ENCODE assay signal across 15 mouse cellular contexts in the genomic region with DNA sequence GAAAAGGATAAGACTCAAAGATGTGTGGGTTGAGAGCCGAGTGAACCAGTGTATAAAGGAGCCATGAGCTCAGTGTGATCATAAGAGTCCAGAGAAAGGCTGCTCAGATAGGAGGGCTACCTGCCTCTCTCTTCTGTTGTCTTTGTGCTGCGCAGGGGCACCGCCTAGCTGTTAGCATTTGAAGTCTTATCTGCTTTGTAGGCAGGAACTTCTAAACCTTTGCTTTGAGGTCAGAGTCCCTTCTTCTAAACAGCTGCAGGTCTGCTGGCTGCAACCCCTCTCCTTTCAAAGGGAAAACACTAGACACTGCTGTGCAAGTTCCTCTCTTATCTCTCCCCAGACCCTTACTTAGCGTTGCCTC. TPM values are rescaled to one million over a fixed set of nuclear protein-coding genes. Genes with fewer than 3 reads are reported as not detected.
DNase-seq lines count a peak whose midpoint lies in the region; ATAC-seq and TF ChIP-seq lines count a peak whose summit lies in the region.
"Had no signal": no experiment of that assay in that cellular context is flagged by ENCODE, and none has a peak within 500 bp of the region (broad histone marks: within the 10 kb centered on the region; RNA-seq: fewer than 3 reads in every experiment).

No protein-coding gene starts in this region.

- DNase-seq in heart, adult 2 months: no peak
- DNase-seq in heart, postnatal 36 days: no peak
- peak; percentile 87 for DNase-seq in thymus, postnatal 0 days (ENCODE audit: low spot score)
- no peak for DNase-seq in cerebellum, adult 11 months
- no peak for DNase-seq in layer of hippocampus, postnatal 25 days (ENCODE audit: extremely low spot score in 1 of 2, low spot score in 1 of 2)
- DNase-seq in heart, adult 8-10 months (ENCODE audit: low spot score): no peak
- DNase-seq: lung, postnatal 4 days; right cerebral cortex, postnatal 4 days had no signal

- H3K4me3 ChIP-seq in heart, adult 2 months: no peak overlapping the region
- H3K4me3 ChIP-seq in E14TG2a.4 (replicated peaks; ENCODE audit: low read length): peak overlapping the region; percentile 14
- no peak overlapping the region for H3K4me3 ChIP-seq in intestine, embryonic 15.5 days (replicated peaks)
- H3K4me3 ChIP-seq: hindbrain, embryonic 13.5 days; limb, embryonic 12.5 days; neural tube, embryonic 15.5 days had no signal

- peaks cover 10% of the 10 kb centered on the region for H3K4me1 ChIP-seq in heart, adult 2 months (ENCODE audit: control insufficient read depth, insufficient read depth, low read length)
- H3K4me1 ChIP-seq in E14TG2a.4 (replicated peaks; ENCODE audit: low read depth, low read length): peaks cover 60% of the 10 kb centered on the region
- H3K4me1 ChIP-seq in intestine, embryonic 15.5 days (replicated peaks): peaks cover 25% of the 10 kb centered on the region
- H3K4me1 ChIP-seq: hindbrain, embryonic 13.5 days; limb, embryonic 12.5 days; neural tube, embryonic 15.5 days had no signal

- TF ChIP-seq CTCF in heart, adult 2 months (IDR thresholded peaks at IDR 0.05): 0 out of 2 replicates have a peak, but pooled peaks have one; percentile 9
- no peak for TF ChIP-seq CTCF in E14TG2a.4 (conservative IDR thresholded peaks at IDR 0.05; ENCODE audit: low read length)

- H3K27me3 ChIP-seq in heart, adult 2 months (ENCODE audit: control insufficient read depth, insufficient read depth, low read length): no peaks in the 10 kb centered on the region
- H3K27me3 ChIP-seq in E14TG2a.4 (ENCODE audit: insufficient read depth, low read length): no peaks in the 10 kb centered on the region
- H3K27me3 ChIP-seq in intestine, embryonic 15.5 days (replicated peaks): no peaks in the 10 kb centered on the region
- H3K27me3 ChIP-seq: hindbrain, embryonic 13.5 days; limb, embryonic 12.5 days; neural tube, embryonic 15.5 days had no signal

- no peaks in the 10 kb centered on the region for H3K79me2 ChIP-seq in heart, adult 2 months (replicated peaks; ENCODE audit: control insufficient read depth, insufficient read depth, low read length)

- H3K36me3 ChIP-seq in heart, adult 2 months (ENCODE audit: control insufficient read depth, insufficient read depth, low read length): no peaks in the 10 kb centered on the region
- H3K36me3 ChIP-seq in E14TG2a.4 (ENCODE audit: insufficient read depth, low read length): peaks cover 91% of the 10 kb centered on the region
- peaks cover 23% of the 10 kb centered on the region for H3K36me3 ChIP-seq in intestine, embryonic 15.5 days

- intact Hi-C loops in heart, adult 2 months (cut with DNase I): no loop called here
- intact Hi-C loops in heart, postnatal 36 days (cut with DNase I): no loop called here

- TF ChIP-seq POLR2A in heart, adult 2 months (IDR thresholded peaks at IDR 0.05; ENCODE audit: insufficient read depth, low read depth, low read length): no peak

- H3K9me3 ChIP-seq in E14TG2a.4 (ENCODE audit: low read length): no peaks in the 10 kb centered on the region
- H3K9me3 ChIP-seq in intestine, embryonic 15.5 days: no peaks in the 10 kb centered on the region
- H3K9me3 ChIP-seq: hindbrain, embryonic 13.5 days; limb, embryonic 12.5 days; neural tube, embryonic 15.5 days had no signal

- H3K27ac ChIP-seq in heart, adult 2 months: no peak overlapping the region
- peak overlapping the region; percentile 76 for H3K27ac ChIP-seq in intestine, embryonic 15.5 days
- H3K27ac ChIP-seq: hindbrain, embryonic 13.5 days; neural tube, embryonic 15.5 days had no signal

- WGBS in heart, adult 2 months: 61% methylated on average over 4 of the region's 4 CpGs
- WGBS in intestine, embryonic 15.5 days: 53% methylated on average over 4 of the region's 4 CpGs

- TF ChIP-seq EP300 in heart, adult 2 months (IDR thresholded peaks at IDR 0.05; ENCODE audit: insufficient read depth, low read depth, low read length): no peak

- no peak overlapping the region for H3K9ac ChIP-seq in heart, adult 2 months (ENCODE audit: low read depth, low read length)
- no peak overlapping the region for H3K9ac ChIP-seq in intestine, embryonic 15.5 days
- H3K9ac ChIP-seq: hindbrain, embryonic 13.5 days; limb, embryonic 12.5 days; neural tube, embryonic 15.5 days had no signal

- ATAC-seq in intestine, embryonic 15.5 days: peak; percentile 71
- ATAC-seq: midbrain, embryonic 16.5 days had no signal

- peak overlapping the region; percentile 11; the same call in 1 of the 2 replicates for H3K4me2 ChIP-seq in intestine, embryonic 15.5 days (replicated peaks)
- H3K4me2 ChIP-seq: heart, embryonic 11.5 days; hindbrain, embryonic 13.5 days; limb, embryonic 12.5 days; neural tube, embryonic 15.5 days had no signal

RNA-seq across cellular contexts. Expression of a gene that starts 27.5 kb away (rescaled TPM):
- total RNA-seq in heart, adult 2 months (2021): 10 to 100 TPM; 88.9 to 96.1 TPM
- 174 and 240 TPM in 2 replicates for polyA plus RNA-seq in heart, adult 2 months (2012; rRNA removed)
- 10 to 100 TPM; 88.9 to 98.0 TPM for total RNA-seq in heart, postnatal 36 days (2021)
- polyA plus RNA-seq in intestine, embryonic 15.5 days (2015; fragmentation: Nextera tagmentation; extraction: Ambion mirVana): 184 and 194 TPM in 2 replicates
- 24.3 and 28.5 TPM in 2 replicates for polyA plus RNA-seq in thymus, postnatal 0 days (2015; fragmentation: Nextera tagmentation; extraction: Ambion mirVana)
- 10 to 100 TPM; 11.3 to 13.5 TPM for total RNA-seq in layer of hippocampus, postnatal 25 days (2021)
- total RNA-seq in heart, adult 8-10 months (2022): 10 to 100 TPM; 52.9 to 86.6 (median 70.1) TPM
